Mouse (Mus musculus): ENCODE results near the gene Gpr156. TPM values are rescaled to one million over a fixed set of nuclear protein-coding genes. Genes with fewer than 3 reads are reported as not detected.

Gpr156 gene
- polyA plus RNA-seq, 1 experiment from 2014 or later, result 1.3 TPM

DNA sequence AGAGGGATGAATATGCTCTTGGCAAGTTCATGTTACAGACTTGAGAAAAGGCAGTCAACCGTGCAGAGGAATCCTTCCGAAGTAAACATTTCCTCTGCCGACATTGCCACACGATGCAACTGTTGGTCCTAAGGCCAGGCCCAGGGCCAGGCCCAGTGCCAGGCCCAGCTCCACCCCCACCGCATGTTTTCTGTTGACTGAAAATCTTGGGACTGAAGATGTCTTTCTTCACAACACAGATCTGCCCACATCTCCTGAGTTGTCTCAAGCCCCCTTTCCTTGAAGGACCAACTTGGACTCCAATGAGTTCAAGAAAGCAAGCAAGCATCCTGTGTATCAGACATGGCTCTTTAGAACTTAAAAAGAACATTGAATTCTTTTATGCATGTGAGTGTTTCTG is 92.1 kb downstream of the Gpr156 start:
- H3K4me1 ChIP-seq (ENCODE audit: insufficient read depth, low read length), result no peaks in the 10 kb centered on the region
- no peaks in the 10 kb centered on the region for H3K9me3 ChIP-seq (ENCODE audit: low read length)
- no peaks in the 10 kb centered on the region for H3K27me3 ChIP-seq (ENCODE audit: insufficient read depth, low read length)
- 69% methylated on average over 5 of the region's 5 CpGs for WGBS
- no peak overlapping the region for H3K4me3 ChIP-seq (ENCODE audit: low read length)
- H3K4me2 ChIP-seq (replicated peaks; ENCODE audit: low read depth, low read length), result no peak overlapping the region
- no peak overlapping the region for H3K9ac ChIP-seq (replicated peaks; ENCODE audit: low read length)
- ATAC-seq (ENCODE audit: low FRiP score, low TSS enrichment), result no peak
- H3K36me3 ChIP-seq (ENCODE audit: insufficient read depth, low read length), result no peaks in the 10 kb centered on the region
- H3K27ac ChIP-seq (ENCODE audit: low read length), result no peak overlapping the region

DNA sequence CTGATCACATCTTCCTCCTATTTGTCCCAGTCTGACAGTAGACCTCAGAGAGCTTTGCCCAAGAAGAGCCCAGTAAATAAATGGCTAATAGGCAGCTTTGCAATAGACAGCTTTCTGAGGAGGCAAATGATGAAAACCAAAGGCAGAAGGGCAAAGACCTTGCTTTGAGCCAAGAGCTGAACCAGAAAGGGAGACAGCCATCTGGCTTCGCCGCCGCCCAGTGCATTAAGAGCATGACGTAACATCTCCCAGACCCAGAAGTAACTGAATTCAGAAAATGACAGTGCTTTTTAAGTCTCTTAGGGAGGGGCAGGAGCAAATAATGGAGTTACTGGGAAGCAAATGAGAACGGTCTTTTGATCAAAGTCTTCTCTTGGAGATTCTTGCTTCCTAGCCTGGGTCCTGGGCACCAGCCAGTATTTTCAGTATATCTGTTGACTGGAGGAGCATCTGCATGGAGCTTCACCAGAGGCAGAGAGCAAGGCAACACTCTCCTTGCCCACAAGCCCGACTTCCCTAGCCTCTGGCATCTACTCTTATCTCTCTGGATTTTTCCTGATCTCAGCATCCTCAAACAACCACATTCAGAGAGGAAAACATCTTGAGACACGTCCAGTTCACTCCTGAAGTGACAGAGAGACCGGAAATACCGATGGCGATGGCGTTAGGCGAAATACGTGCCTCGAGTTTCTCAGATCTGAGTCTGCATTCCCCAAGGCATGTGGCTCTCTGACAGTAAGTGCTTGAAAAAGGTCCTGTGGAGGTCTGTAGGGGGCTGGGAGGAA is 92.9 kb downstream of the Gpr156 start:
- H3K4me1 ChIP-seq (ENCODE audit: insufficient read depth, low read length), result no peaks in the 10 kb centered on the region
- H3K27ac ChIP-seq (ENCODE audit: low read length), result no peak overlapping the region
- no peak for ATAC-seq (ENCODE audit: low FRiP score, low TSS enrichment)
- no peak overlapping the region for H3K4me3 ChIP-seq (ENCODE audit: low read length)
- no peak overlapping the region for H3K9ac ChIP-seq (replicated peaks; ENCODE audit: low read length)
- no peaks in the 10 kb centered on the region for H3K36me3 ChIP-seq (ENCODE audit: insufficient read depth, low read length)
- H3K27me3 ChIP-seq (ENCODE audit: insufficient read depth, low read length), result no peaks in the 10 kb centered on the region
- H3K9me3 ChIP-seq (ENCODE audit: low read length), result no peaks in the 10 kb centered on the region
- no peak overlapping the region for H3K4me2 ChIP-seq (replicated peaks; ENCODE audit: low read depth, low read length)
- 82% methylated on average over 14 of the region's 14 CpGs for WGBS

DNA sequence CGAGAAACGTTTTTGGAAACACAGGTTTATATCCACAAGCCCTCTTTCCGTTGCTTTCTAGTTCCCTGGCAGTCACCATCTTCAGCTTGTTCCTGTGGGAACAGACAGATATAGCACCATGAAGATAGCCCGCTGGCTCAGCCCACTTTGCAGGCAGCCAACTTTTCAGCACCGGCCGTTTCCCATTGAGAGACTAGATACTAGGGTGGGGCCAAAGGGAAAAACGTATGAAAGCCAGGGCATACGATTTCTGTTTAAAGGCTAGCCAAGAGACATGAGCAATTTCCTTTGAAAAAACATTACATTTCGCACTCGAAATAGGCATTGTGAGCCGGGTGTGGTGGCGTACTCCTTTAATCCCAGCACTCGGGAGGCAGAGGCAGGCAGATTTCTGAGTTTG is 95.2 kb downstream of the Gpr156 start:
- WGBS, result 95% methylated on average over 13 of the region's 13 CpGs
- Histone ChIP-seq H3K27ac (ENCODE audit: low read length) (no peak overlapping the region), H3K4me2 (replicated peaks; ENCODE audit: low read depth, low read length) (no peak overlapping the region), H3K4me3 (ENCODE audit: low read length) (no peak overlapping the region), H3K9me3 (ENCODE audit: low read length) (no peaks in the 10 kb centered on the region), H3K36me3 (ENCODE audit: insufficient read depth, low read length) (no peaks in the 10 kb centered on the region), H3K27me3 (ENCODE audit: insufficient read depth, low read length) (no peaks in the 10 kb centered on the region), H3K4me1 (ENCODE audit: insufficient read depth, low read length) (no peaks in the 10 kb centered on the region), H3K9ac (replicated peaks; ENCODE audit: low read length) (no peak overlapping the region)
- no peak for ATAC-seq (ENCODE audit: low FRiP score, low TSS enrichment)

DNA sequence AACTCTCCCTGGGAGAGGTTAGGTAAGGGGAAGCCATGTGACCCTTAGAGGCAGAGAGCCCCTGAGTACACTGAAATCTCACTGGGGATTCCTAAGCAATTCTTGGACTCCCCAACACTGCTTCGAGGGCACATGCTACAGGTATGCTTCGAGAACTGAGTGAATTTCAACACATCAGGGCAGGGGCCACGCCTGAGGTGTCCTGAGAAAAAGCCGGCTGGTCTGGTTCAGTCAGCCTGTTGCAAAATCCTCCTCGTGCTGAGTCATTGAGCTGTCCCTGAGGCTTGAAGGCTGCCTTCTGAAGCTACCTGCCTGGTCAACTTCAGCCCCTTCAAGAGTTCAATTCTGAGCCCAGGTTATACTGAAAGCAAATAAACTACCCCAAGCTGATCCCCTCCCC is 96.1 kb downstream of the Gpr156 start:
- H3K36me3 ChIP-seq (ENCODE audit: insufficient read depth, low read length), result no peaks in the 10 kb centered on the region
- H3K27ac ChIP-seq (ENCODE audit: low read length), result no peak overlapping the region
- 64% methylated on average over 5 of the region's 5 CpGs for WGBS
- H3K9me3 ChIP-seq (ENCODE audit: low read length), result no peaks in the 10 kb centered on the region
- no peak overlapping the region for H3K9ac ChIP-seq (replicated peaks; ENCODE audit: low read length)
- 0 out of 2 replicates have a peak, but pooled peaks have one; percentile 27 for ATAC-seq (ENCODE audit: low FRiP score, low TSS enrichment)
- H3K4me2 ChIP-seq (replicated peaks; ENCODE audit: low read depth, low read length), result no peak overlapping the region
- no peaks in the 10 kb centered on the region for H3K27me3 ChIP-seq (ENCODE audit: insufficient read depth, low read length)
- no peaks in the 10 kb centered on the region for H3K4me1 ChIP-seq (ENCODE audit: insufficient read depth, low read length)
- no peak overlapping the region for H3K4me3 ChIP-seq (ENCODE audit: low read length)

DNA sequence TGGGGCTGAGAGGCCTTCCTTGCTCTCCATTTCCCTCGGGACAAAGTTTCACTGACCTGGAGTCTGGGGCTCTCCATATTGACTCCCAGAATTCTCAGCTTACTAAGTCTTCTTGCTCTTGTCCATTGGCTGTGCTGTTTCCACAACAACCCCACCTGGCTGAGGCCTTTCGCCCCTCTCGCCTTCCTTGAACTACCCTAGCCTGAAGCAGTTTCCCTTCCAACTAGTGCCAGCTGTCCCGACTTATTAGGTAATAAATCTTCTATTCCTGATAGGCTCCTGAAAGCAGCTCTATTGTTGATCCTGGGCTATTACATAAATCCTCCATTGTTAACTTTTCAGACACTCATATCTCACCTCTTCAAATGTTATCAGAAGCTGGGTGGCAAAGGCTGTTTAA is 96.6 kb downstream of the Gpr156 start:
- Histone ChIP-seq H3K4me3 (ENCODE audit: low read length) (no peak overlapping the region), H3K9me3 (ENCODE audit: low read length) (no peaks in the 10 kb centered on the region), H3K4me1 (ENCODE audit: insufficient read depth, low read length) (no peaks in the 10 kb centered on the region), H3K27ac (ENCODE audit: low read length) (no peak overlapping the region), H3K4me2 (replicated peaks; ENCODE audit: low read depth, low read length) (no peak overlapping the region), H3K9ac (replicated peaks; ENCODE audit: low read length) (no peak overlapping the region), H3K27me3 (ENCODE audit: insufficient read depth, low read length) (no peaks in the 10 kb centered on the region), H3K36me3 (ENCODE audit: insufficient read depth, low read length) (no peaks in the 10 kb centered on the region)
- ATAC-seq (ENCODE audit: low FRiP score, low TSS enrichment), result no peak
- 22% methylated on average over 4 of the region's 4 CpGs for WGBS

DNA sequence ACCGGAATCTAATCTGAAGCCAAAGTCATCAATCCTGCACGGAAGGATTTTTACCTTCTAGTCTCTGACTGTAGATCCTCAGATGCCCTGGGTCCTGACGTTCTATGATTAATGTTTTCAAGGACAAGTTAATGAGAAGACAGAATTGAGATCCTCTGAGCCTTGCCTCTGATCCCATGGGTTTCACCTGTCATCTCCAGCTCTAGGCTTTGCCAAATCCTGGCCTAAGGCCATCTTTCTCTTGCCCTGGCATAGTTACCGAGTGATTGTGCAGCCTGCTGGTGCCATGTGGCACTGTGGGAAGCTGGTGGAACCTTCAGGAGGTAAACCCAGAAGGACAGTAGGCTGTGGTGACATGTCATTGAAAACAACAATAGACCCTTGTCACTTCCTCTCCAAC is 98.7 kb downstream of the Gpr156 start:
- Histone ChIP-seq H3K9ac (replicated peaks; ENCODE audit: low read length) (no peak overlapping the region), H3K27ac (ENCODE audit: low read length) (no peak overlapping the region), H3K4me2 (replicated peaks; ENCODE audit: low read depth, low read length) (no peak overlapping the region), H3K27me3 (ENCODE audit: insufficient read depth, low read length) (no peaks in the 10 kb centered on the region), H3K4me3 (ENCODE audit: low read length) (no peak overlapping the region), H3K4me1 (ENCODE audit: insufficient read depth, low read length) (no peaks in the 10 kb centered on the region), H3K9me3 (ENCODE audit: low read length) (no peaks in the 10 kb centered on the region), H3K36me3 (ENCODE audit: insufficient read depth, low read length) (no peaks in the 10 kb centered on the region)
- ATAC-seq (ENCODE audit: low FRiP score, low TSS enrichment), result no peak
- WGBS, result 79% methylated on average over 4 of the region's 4 CpGs

DNA sequence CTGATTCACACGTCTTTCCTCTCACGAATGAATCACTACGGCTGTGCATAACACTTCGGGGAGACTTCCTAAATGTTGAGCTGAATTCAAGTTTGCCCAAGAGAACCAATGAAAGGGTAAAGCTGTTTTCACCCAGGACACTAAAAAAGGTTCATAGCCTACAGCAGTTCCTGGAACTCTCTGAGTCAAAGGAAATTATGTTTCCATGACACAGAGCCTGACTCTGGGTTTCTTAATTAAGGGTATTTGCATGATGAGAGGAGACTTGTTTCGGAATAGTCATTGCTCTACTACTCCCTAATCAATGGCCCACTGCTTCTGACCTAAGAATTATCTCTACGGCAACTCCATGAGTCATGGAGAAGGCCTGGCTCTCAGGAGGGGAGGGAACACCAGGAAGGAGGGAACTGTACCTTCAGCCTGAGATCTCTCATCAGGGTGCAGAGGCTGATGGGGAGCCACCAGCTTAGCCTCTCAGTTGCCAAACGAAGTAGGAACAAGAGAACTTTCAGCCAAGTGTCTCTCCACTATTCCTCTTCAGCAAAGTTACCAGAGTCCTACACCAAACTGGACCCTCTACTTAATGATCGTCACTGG is 100.7 kb downstream of the Gpr156 start:
- Histone ChIP-seq H3K4me2 (replicated peaks; ENCODE audit: low read depth, low read length) (no peak overlapping the region), H3K9ac (replicated peaks; ENCODE audit: low read length) (no peak overlapping the region), H3K36me3 (ENCODE audit: insufficient read depth, low read length) (no peaks in the 10 kb centered on the region), H3K4me1 (ENCODE audit: insufficient read depth, low read length) (no peaks in the 10 kb centered on the region), H3K4me3 (ENCODE audit: low read length) (no peak overlapping the region), H3K27ac (ENCODE audit: low read length) (no peak overlapping the region), H3K9me3 (ENCODE audit: low read length) (no peaks in the 10 kb centered on the region), H3K27me3 (ENCODE audit: insufficient read depth, low read length) (no peaks in the 10 kb centered on the region)
- no peak for ATAC-seq (ENCODE audit: low FRiP score, low TSS enrichment)
- WGBS, result 90% methylated on average over 8 of the region's 8 CpGs

DNA sequence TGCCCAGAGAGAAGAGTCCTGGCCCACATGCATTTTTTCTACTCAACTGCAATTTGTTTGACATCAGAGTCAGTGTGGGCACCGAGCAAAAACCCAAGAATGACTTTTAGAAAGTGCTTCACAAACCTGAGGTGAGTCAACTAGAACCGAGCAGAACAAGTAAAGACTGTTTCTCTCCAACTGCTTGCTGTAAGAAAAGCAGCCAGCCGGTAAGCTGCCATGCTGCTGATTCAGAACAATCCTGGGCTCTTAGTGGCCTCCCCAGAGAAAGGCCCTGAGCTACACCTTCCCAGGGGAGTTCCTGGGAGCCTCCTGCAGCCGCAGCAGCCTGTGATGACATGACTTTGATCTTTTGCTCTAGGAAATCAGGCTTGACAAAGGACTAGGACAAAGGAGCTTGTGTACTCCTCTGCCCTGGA is 101.7 kb downstream of the Gpr156 start:
- Histone ChIP-seq H3K27me3 (ENCODE audit: insufficient read depth, low read length) (no peaks in the 10 kb centered on the region), H3K9me3 (ENCODE audit: low read length) (no peaks in the 10 kb centered on the region), H3K9ac (replicated peaks; ENCODE audit: low read length) (no peak overlapping the region), H3K27ac (ENCODE audit: low read length) (peak overlapping the region; percentile 27; the same call in 1 of the 2 replicates), H3K4me2 (replicated peaks; ENCODE audit: low read depth, low read length) (no peak overlapping the region), H3K36me3 (ENCODE audit: insufficient read depth, low read length) (no peaks in the 10 kb centered on the region), H3K4me3 (ENCODE audit: low read length) (no peak overlapping the region), H3K4me1 (ENCODE audit: insufficient read depth, low read length) (no peaks in the 10 kb centered on the region)
- WGBS, result 20% methylated on average over 4 of the region's 4 CpGs
- no peak; the same call in 1 of the 2 replicates for ATAC-seq (ENCODE audit: low FRiP score, low TSS enrichment)

DNA sequence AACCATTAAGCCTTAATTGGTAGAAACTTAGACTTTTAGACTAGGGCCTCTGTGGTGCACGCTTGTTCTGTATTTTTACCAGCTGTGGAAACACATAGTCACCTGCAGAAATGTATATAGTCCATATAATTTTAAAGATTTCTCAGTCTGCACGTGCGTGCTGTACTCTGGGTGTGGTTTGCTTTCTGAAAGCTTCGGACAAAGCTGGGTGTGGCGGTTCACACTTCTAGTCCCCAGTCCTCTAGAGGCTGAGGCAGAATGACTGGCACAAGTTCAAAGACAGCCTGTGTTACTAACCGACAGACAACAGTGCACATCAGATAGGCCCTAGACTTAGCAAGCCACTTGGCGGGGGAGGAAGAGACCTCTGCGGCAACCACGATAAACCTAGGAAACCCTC is 116.3 kb downstream of the Gpr156 start:
- H3K9me3 ChIP-seq (ENCODE audit: low read length), result no peaks in the 10 kb centered on the region
- no peak overlapping the region for H3K9ac ChIP-seq (replicated peaks; ENCODE audit: low read length)
- 0 out of 2 replicates have a peak overlapping the region, but pooled peaks have one; percentile 7 for H3K27ac ChIP-seq (ENCODE audit: low read length)
- no peaks in the 10 kb centered on the region for H3K36me3 ChIP-seq (ENCODE audit: insufficient read depth, low read length)
- H3K27me3 ChIP-seq (ENCODE audit: insufficient read depth, low read length), result no peaks in the 10 kb centered on the region
- H3K4me3 ChIP-seq (ENCODE audit: low read length), result no peak overlapping the region
- peak; percentile 39; the same call in 1 of the 2 replicates for ATAC-seq (ENCODE audit: low FRiP score, low TSS enrichment)
- 0 out of 2 replicates have a peak, but pooled peaks cover 3% of the 10 kb centered on the region for H3K4me1 ChIP-seq (ENCODE audit: insufficient read depth, low read length)
- no peak overlapping the region for H3K4me2 ChIP-seq (replicated peaks; ENCODE audit: low read depth, low read length)
- 87% methylated on average over 9 of the region's 9 CpGs for WGBS

DNA sequence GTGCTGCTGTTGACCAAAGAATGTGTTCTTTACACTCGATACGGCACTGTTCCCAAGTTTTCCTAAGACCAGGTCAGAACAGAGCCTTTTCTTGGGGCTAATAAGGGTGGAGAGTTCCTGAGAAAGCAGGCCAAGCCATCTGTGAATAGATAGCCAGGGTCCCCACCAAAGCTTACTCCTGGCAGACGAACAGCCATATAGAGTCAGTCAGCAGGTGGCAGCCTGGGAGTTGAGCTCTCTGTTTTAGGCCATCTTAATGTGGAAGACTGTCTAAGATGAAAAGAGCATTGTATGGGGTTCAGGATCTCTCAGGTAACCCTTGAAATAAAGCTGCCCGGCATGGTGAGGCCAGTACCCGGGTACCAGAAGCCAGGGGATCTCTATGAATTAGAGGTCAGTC is 116.8 kb downstream of the Gpr156 start:
- no peak overlapping the region for H3K4me3 ChIP-seq (ENCODE audit: low read length)
- 0 out of 2 replicates have a peak overlapping the region, but pooled peaks have one; percentile 7 for H3K27ac ChIP-seq (ENCODE audit: low read length)
- no peaks in the 10 kb centered on the region for H3K36me3 ChIP-seq (ENCODE audit: insufficient read depth, low read length)
- H3K27me3 ChIP-seq (ENCODE audit: insufficient read depth, low read length), result no peaks in the 10 kb centered on the region
- peak; percentile 54; the same call in 1 of the 2 replicates for ATAC-seq (ENCODE audit: low FRiP score, low TSS enrichment)
- H3K4me1 ChIP-seq (ENCODE audit: insufficient read depth, low read length), result 0 out of 2 replicates have a peak, but pooled peaks cover 3% of the 10 kb centered on the region
- no peak overlapping the region for H3K4me2 ChIP-seq (replicated peaks; ENCODE audit: low read depth, low read length)
- H3K9ac ChIP-seq (replicated peaks; ENCODE audit: low read length), result no peak overlapping the region
- no peaks in the 10 kb centered on the region for H3K9me3 ChIP-seq (ENCODE audit: low read length)
- WGBS, result 75% methylated on average over 5 of the region's 5 CpGs

Measured in kidney, embryonic 16.5 days (tissue).